Mouse (Mus musculus) Patski (cell line): Measurements from ENCODE around the gene Eif2ak4. TPM values are rescaled to one million over a fixed set of nuclear protein-coding genes. Genes with fewer than 3 reads are reported as not detected.

Experiments used
- ATAC-seq: fragments of 100-300 bp; one replicate; pipeline ENCODE4 v1.8.0; 2021
- CTCF ChIA-PET: fragments of 350-600 bp; sonication (Branson Sonifier 250); formaldehyde crosslinking; loops from one replicate; lab custom pipeline; 2022; ENCODE audit warnings: inconsistent platforms; lab: Charles Lee
- POLR2A ChIA-PET: fragments of 350-600 bp; sonication (Branson Sonifier 250); formaldehyde crosslinking; loops from one replicate; lab custom pipeline; 2022; ENCODE audit warnings: antibody characterized with exemption, inconsistent platforms; lab: Charles Lee
- DNase-seq: peaks from one replicate; pipeline ENCODE4 v3.0.0-alpha.2; 2011; ENCODE audit warnings: low read depth, low spot score
- H3K27me3 ChIP-seq: fragments of 371-371 bp; one replicate; pipeline ENCODE4 v1.5.1; 2021
- CTCF ChIP-seq: fragments of 100-300 bp; IDR thresholded peaks from one replicate; pipeline ENCODE4 v1.5.1; 2021
- in situ Hi-C: fragments of 300-500 bp; cut with MboI; formaldehyde crosslinking; loops from 3 replicates; pipeline ENCODE4 v1.11.1; 2018; ENCODE audit warnings: low pct_unique_long_range_greater_than_20kb, mixed read lengths
- polyA plus RNA-seq: library from polyadenylated mRNA; unstranded; gene quantifications from one replicate; pipeline ENCODE4 v1.2.3, GENCODE M21; 2021

The Eif2ak4 gene
- polyA plus RNA-seq, 1 experiment from 2014 or later, result 31.3 TPM

DNA sequence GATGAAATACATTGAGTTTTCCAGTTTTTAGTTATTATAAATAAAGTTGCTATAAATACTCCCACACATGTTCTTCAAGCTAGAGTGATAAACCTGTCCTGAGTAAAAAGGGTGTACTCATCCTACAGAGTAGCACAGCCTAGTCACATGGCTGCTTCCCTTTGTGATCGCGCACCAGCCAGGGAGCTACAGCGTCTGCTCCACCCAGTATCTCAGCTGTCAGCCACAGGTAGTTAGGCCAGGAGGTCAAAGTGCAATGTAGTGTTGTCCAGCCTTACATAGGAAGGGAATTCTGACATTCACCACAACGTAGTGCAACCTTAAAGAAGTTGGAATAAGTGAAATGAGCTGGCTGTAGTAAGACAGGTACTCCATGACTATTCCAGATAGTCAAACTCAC lies 17.1 kb downstream of the Eif2ak4 start:
- TF ChIP-seq CTCF, result no peak
- POLR2A ChIA-PET, result no interaction called here
- in situ Hi-C loops, result no loop called here
- CTCF ChIA-PET, result no interaction called here
- ATAC-seq (no peak), DNase-seq (no peak)
- H3K27me3 ChIP-seq, result no peaks in the 10 kb centered on the region

DNA sequence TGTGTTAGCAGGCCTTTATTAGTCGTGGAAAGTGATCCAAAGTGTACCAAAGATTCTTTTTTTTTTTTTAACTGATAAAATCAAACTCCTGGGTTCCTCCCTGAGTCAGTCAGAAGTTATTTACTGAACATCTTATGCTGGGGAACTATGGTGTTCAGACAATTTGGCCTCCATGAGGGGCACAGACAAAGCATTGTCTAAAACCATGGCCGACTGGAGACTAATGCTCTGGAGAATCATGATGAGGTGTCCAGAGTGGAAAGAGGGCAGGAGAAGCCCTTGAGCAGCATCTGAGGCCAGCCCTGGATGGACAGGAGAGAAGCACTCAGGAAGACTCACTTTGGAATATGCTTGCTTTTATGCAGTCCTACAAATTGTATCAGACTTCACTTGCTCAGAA lies 18.4 kb downstream of the Eif2ak4 start:
- no peak for TF ChIP-seq CTCF
- ATAC-seq (no peak), DNase-seq (no peak)
- in situ Hi-C loops, result no loop called here
- POLR2A ChIA-PET, result no interaction called here
- CTCF ChIA-PET, result interaction anchor here (1.7 kb wide), 1 partner anchor 138 kb away, joined by 3 read pairs; no protein-coding TSS in a partner anchor
- H3K27me3 ChIP-seq, result no peaks in the 10 kb centered on the region

DNA sequence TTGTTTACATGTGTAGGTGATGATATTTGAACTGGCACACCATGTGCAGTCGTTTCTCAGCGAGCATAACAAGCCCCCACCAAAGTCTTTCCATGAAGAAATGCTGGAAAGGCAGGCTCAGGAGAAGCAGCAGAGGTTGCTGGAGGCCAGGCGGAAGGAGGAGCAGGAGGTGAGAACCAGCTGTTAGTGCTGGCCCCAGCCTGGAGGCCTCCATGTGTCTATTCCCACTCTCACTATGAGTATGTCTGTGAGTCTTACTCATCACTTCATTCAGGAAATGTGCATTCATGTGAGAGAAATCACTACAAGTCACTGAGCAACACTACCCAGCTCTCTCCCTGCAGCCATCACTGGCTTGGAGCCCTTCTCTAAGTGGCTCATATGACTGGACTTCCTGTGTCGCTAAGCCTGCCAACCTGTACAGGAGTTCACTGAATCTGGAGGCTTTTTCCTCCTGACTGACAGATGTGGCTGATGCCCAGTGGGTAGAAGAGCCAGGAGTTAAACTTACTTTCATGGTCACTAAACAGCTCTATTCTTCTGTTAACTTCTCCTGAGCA lies 20.0 kb downstream of the Eif2ak4 start:
- in situ Hi-C loops, result no loop called here
- ChIA-PET CTCF (interaction anchor here (1.7 kb wide), 1 partner anchor 140 kb away, joined by 3 read pairs; no protein-coding TSS in a partner anchor), POLR2A (no interaction called here)
- no peaks in the 10 kb centered on the region for H3K27me3 ChIP-seq
- peak; percentile 43 for DNase-seq
- TF ChIP-seq CTCF, result no peak
- no peak for ATAC-seq

DNA sequence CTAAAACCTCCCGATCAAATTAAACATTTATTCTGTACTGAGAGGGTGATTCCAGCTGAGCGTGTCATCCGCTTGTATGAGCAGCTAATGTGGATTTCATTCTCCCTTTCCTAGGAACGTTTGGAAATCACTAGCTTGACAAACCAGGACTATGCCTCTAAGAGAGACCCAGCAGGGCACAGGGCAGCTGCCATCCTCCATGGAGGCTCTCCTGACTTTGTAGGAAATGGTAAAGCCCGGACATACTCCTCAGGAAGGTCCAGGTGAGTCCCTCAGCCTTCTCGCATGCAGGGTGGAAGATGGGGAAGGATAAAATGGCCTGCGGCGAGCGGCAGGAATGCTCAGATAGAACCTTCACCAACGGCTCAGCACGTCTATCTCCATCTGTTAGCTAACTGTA lies 24.4 kb downstream of the Eif2ak4 start:
- POLR2A ChIA-PET, result interaction anchor here (1.3 kb wide), 1 partner anchor 10 kb away, joined by 3 read pairs; no protein-coding TSS in a partner anchor
- in situ Hi-C loops, result no loop called here

DNA sequence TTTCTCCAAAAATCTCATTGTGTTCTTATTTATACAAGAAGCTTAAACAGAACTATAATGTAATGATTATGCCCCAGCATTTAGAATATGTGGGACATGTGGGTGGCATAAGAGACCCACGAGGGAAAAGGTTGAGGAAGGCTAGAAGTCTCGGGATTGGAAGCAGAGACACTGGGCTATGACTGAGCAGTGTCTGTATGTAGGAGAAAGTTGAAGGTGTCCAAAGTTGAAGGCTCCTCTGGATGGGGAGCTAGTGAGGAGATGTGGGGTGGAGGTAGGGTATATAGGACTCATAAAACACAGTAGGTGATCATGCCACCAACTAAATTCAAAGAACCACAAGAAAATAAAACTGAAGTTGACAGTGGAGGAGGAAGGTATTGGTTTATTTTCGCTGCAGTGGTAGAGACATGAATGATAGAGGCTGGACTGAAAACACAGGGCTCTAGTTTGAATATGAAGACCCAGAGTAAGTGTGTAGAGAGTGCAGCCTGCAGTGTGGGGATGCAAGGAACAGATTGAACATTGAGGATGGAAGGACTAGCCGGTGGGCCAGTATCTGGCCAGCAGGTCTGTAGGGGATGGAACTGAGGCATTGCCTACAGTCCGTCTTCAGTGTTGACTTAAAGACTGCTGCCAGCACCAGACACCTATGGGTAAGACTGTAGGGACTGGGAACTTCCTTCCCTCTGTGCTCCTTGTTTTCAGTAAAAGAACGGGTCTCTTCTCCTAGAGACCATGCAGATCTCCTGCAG lies 27.4 kb downstream of the Eif2ak4 start:
- no peak for ATAC-seq
- ChIA-PET POLR2A (no interaction called here), CTCF (interaction anchor here (1.7 kb wide), 1 partner anchor 17 kb away, joined by 5 read pairs; no protein-coding TSS in a partner anchor)
- in situ Hi-C loops, result loop anchor here (5.0 kb wide), 1 partner anchor 148 kb away; no protein-coding TSS in a partner anchor
- no peak for DNase-seq
- H3K27me3 ChIP-seq, result no peaks in the 10 kb centered on the region
- TF ChIP-seq CTCF, result no peak

More for the DNA sequence above, 24.4 kb downstream of the Eif2ak4 start:
- TF ChIP-seq CTCF, result no peak
- DNase-seq (no peak), ATAC-seq (no peak)
- CTCF ChIA-PET, result interaction anchor here (1.0 to 1.4 kb wide), 2 partner anchors 27 to 50 kb away, joined by 3 to 4 read pairs; no protein-coding TSS in a partner anchor
- no peaks in the 10 kb centered on the region for H3K27me3 ChIP-seq

DNA sequence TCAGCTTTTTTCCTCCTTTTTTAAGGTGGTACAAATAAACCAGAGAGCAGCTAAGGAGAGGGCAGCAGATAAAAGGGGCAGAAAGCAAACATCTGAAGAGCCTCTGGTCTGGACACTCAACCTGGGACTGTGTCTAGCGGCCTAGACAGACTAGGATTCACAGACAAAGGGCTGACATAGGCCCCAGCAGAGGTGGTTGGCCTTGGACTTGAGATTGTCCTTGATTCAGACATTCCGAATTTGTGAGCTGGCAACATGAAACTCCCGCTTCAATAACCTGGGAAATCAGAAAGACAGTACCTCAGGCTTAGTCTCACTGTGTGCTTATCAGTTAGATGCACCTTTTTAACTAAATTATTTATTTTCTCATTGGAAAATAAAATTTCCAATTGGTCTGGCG lies 29.7 kb downstream of the Eif2ak4 start:
- in situ Hi-C loops, result loop anchor here (5.0 kb wide), 1 partner anchor 151 kb away; no protein-coding TSS in a partner anchor
- ChIA-PET CTCF (interaction anchor here (1.1 to 3.9 kb wide), 2 partner anchors 11 to 14 kb away, joined by 3 to 12 read pairs; no protein-coding TSS in a partner anchor), POLR2A (no interaction called here)
- no peak for ATAC-seq
- H3K27me3 ChIP-seq, result no peaks in the 10 kb centered on the region
- no peak for TF ChIP-seq CTCF
- no peak for DNase-seq

DNA sequence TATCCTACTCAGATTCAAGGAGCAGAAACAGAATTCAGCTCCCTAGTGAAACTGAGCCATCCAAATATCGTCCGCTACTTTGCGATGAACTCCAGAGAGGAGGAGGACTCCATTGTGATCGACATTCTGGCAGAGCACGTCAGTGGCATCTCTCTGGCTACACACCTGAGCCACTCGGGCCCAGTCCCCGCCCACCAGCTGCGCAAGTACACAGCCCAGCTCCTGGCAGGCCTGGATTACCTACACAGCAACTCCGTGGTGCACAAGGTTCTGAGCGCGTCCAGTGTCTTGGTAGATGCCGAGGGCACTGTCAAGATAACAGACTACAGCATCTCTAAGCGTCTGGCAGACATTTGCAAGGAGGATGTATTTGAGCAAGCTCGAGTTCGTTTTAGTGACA lies 33.5 kb downstream of the Eif2ak4 start:
- ATAC-seq (no peak), DNase-seq (no peak)
- no peak for TF ChIP-seq CTCF
- H3K27me3 ChIP-seq, result no peaks in the 10 kb centered on the region
- ChIA-PET POLR2A (no interaction called here), CTCF (no interaction called here)
- in situ Hi-C loops, result no loop called here

DNA sequence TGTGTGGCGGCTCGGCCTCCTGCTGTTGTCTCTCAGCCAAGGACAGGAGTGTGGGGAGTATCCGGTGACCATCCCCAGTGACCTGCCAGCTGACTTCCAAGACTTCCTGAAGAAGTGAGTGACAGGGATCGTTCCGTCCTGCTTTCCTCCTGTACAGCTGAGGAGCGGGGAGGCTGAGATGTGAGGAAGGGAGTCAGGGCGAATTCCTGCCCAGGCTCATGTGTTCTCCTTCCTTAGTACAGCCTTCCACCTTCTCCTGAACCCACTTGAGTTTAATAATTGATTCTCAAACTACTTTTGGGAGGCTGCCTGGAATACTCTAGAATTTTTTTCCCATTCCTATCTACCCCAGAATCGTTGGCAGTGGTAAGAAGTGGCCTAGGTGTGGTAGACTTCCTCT lies 34.0 kb downstream of the Eif2ak4 start:
- in situ Hi-C loops, result no loop called here
- TF ChIP-seq CTCF, result no peak
- ChIA-PET CTCF (no interaction called here), POLR2A (no interaction called here)
- ATAC-seq (no peak), DNase-seq (no peak)
- no peaks in the 10 kb centered on the region for H3K27me3 ChIP-seq

DNA sequence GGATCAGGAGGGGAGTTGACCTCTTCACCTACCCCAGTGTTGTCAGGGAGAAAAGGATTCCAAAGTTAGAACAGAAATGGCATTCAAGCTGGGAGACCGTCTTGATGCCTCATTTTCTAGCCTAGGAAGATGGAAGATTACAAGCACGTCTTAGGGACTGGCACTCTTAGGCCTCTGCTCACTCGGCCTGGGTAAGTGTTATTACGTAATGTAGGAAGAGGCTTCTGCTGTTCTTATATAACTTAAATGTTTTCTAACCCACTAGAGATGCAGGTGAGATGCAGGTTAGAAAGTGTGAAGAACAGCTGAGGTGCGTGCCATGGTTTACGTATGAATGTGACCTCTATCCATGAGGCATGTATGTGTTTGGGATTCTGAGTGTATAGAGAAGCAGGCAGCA lies 39.9 kb downstream of the Eif2ak4 start:
- CTCF ChIA-PET, result interaction anchor here (1.0 to 1.4 kb wide), 3 partner anchors 10 to 166 kb away, joined by 3 read pairs; no protein-coding TSS in a partner anchor
- POLR2A ChIA-PET, result no interaction called here
- in situ Hi-C loops, result no loop called here
- ATAC-seq (no peak), DNase-seq (no peak)
- no peaks in the 10 kb centered on the region for H3K27me3 ChIP-seq
- no peak for TF ChIP-seq CTCF

DNA sequence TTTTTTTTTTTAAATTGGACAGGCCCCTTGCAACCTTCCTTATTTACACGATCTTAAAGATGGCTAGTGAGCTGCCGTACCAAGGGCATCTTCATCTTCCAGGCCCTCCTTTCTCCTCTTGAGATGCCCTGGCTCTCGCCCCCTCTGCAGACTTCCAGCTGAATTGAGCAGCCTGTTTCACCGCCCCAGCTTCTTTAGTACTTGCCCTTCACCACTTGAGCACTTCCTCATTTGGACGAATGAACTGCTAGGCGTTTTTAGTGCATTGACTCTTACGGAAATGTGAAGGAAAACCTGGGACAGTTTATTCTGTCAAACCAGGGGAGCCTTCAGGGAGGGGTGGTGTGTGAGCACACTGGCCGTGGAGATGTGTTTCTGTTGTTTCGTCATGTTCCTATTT lies 40.9 kb downstream of the Eif2ak4 start:
- in situ Hi-C loops, result no loop called here
- H3K27me3 ChIP-seq, result no peaks in the 10 kb centered on the region
- POLR2A ChIA-PET, result no interaction called here
- TF ChIP-seq CTCF, result no peak
- CTCF ChIA-PET, result interaction anchor here (1.0 kb wide), 1 partner anchor 11 kb away, joined by 3 read pairs; no protein-coding TSS in a partner anchor
- no peak for ATAC-seq
- DNase-seq, result no peak

DNA sequence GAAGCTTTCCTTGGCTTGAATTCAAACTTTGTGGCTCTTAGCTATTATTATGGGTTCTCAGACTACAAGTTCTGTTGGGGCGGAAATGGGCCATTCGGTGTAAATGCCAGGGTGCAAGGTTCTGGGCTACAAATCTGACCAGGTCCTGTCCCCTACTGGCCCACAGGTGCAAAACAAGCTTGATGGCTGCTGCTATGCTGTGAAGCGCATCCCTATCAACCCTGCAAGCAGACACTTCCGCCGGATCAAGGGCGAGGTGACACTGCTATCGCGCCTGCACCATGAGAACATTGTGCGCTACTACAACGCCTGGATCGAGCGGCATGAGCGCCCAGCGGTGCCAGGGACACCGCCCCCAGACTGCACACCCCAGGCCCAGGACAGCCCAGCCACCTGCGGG lies 42.2 kb downstream of the Eif2ak4 start:
- POLR2A ChIA-PET, result no interaction called here
- DNase-seq (no peak), ATAC-seq (no peak)
- no peaks in the 10 kb centered on the region for H3K27me3 ChIP-seq
- CTCF ChIA-PET, result no interaction called here
- TF ChIP-seq CTCF, result no peak
- in situ Hi-C loops, result no loop called here
